Mouse (Mus musculus) MEL (cell line): ENCODE results near the gene Slc6a9. TPM values are rescaled to one million over a fixed set of nuclear protein-coding genes. Genes with fewer than 3 reads are reported as not detected.

Experiments
- DNase-seq: peaks from one replicate; pipeline ENCODE4 v3.0.0; 2011; ENCODE audit warnings: low read depth, low spot score
- H3K27ac ChIP-seq: 2 replicates; pipeline ENCODE4 v1.5.1; 2012; ENCODE audit warnings: low read depth, mild to moderate bottlenecking, control low read depth, low read length, moderate library complexity; ENCODE audit not compliant: control insufficient read depth
- H3K27me3 ChIP-seq, 2 experiments: fragments of 150-350 bp in 1 of 2; sonication (generic) in 1 of 2; 2 replicates each; pipeline ENCODE4 v1.6.1; 2012; ENCODE audit warnings: low read length in 2 of 2, mild to moderate bottlenecking in 2 of 2, improper control_type of control experiment in 1 of 2, moderate library complexity in 1 of 2; ENCODE audit not compliant: insufficient read depth in 2 of 2, control insufficient read depth in 1 of 2
- H3K36me3 ChIP-seq, 2 experiments: 2 replicates each; pipeline ENCODE4 v1.6.1; 2012 to 2014; ENCODE audit warnings: low read length in 2 of 2, improper control_type of control experiment in 1 of 2, inconsistent platforms in 1 of 2, mild to moderate bottlenecking in 1 of 2; ENCODE audit not compliant: insufficient read depth in 2 of 2, control insufficient read depth in 1 of 2
- H3K4me1 ChIP-seq, 2 experiments: fragments of 150-350 bp in 1 of 2; sonication (generic) in 1 of 2; 2 replicates each; pipeline ENCODE4 v1.6.1; 2012; ENCODE audit warnings: low read length in 2 of 2, improper control_type of control experiment in 1 of 2, mild to moderate bottlenecking in 1 of 2; ENCODE audit not compliant: insufficient read depth in 2 of 2, control insufficient read depth in 1 of 2
- H3K4me3 ChIP-seq, 2 experiments: fragments of 150-350 bp in 1 of 2; sonication (generic) in 1 of 2; 2 replicates each; pipeline ENCODE4 v1.5.1; 2012; ENCODE audit warnings: low read depth in 2 of 2, low read length in 2 of 2, mild to moderate bottlenecking in 2 of 2, moderate library complexity in 2 of 2, control low read depth in 1 of 2, improper control_type of control experiment in 1 of 2; ENCODE audit not compliant: control insufficient read depth in 1 of 2, insufficient read depth in 1 of 2
- H3K79me2 ChIP-seq: 2 replicates; pipeline ENCODE4 v1.6.1; 2012; ENCODE audit warnings: mild to moderate bottlenecking, low read length, moderate library complexity; ENCODE audit not compliant: control insufficient read depth, poor library complexity, insufficient read depth
- H3K9ac ChIP-seq: 2 replicates; pipeline ENCODE4 v1.6.1; 2012; ENCODE audit warnings: low read depth, mild to moderate bottlenecking, control low read depth, low read length, moderate library complexity; ENCODE audit not compliant: control insufficient read depth, poor library complexity, severe bottlenecking
- H3K9me3 ChIP-seq: fragments of 150-350 bp; sonication (generic); replicated peaks from 2 replicates; pipeline ENCODE4 v1.6.1; 2012; ENCODE audit warnings: mild to moderate bottlenecking, low read length, improper control_type of control experiment, moderate library complexity; ENCODE audit not compliant: insufficient read depth
- CHD1 ChIP-seq: IDR thresholded peaks from 2 replicates; pipeline ENCODE4 v1.6.1; 2012; ENCODE audit warnings: low read depth, mild to moderate bottlenecking, inconsistent platforms, low read length, improper control_type of control experiment
- CHD2 ChIP-seq: IDR thresholded peaks from 2 replicates; pipeline ENCODE4 v1.6.1; 2011; ENCODE audit warnings: low read length, improper control_type of control experiment
- CTCF ChIP-seq, 3 experiments: IDR thresholded peaks in 2 of 3; conservative IDR thresholded peaks in 1 of 3; 2 replicates each; pipeline ENCODE4 v1.5.1; 2011 to 2012; ENCODE audit warnings: low read length in 3 of 3, low read depth in 2 of 3, mild to moderate bottlenecking in 2 of 3, improper control_type of control experiment in 1 of 3, inconsistent platforms in 1 of 3, mixed read lengths in 1 of 3, moderate library complexity in 1 of 3; ENCODE audit not compliant: control insufficient read depth in 1 of 3, insufficient read depth in 1 of 3, poor library complexity in 1 of 3, severe bottlenecking in 1 of 3
- ELF1 ChIP-seq: IDR thresholded peaks from 2 replicates; pipeline ENCODE4 v1.6.1; 2014; ENCODE audit warnings: low read depth, mild to moderate bottlenecking, inconsistent platforms, low read length, improper control_type of control experiment, moderate library complexity
- ETS1 ChIP-seq: IDR thresholded peaks from 2 replicates; pipeline ENCODE4 v1.6.1; 2012; ENCODE audit warnings: low read depth, mild to moderate bottlenecking, inconsistent platforms, low read length, improper control_type of control experiment, moderate library complexity
- HCFC1 ChIP-seq: IDR thresholded peaks from 2 replicates; pipeline ENCODE4 v1.6.1; 2012; ENCODE audit warnings: low read depth, mild to moderate bottlenecking, inconsistent platforms, low read length, improper control_type of control experiment, moderate library complexity
- JUND ChIP-seq: IDR thresholded peaks from 2 replicates; pipeline ENCODE4 v1.6.1; 2011; ENCODE audit warnings: low read depth, mild to moderate bottlenecking, improper control_type of control experiment, low read length
- KAT2A ChIP-seq: conservative IDR thresholded peaks from 2 replicates; pipeline ENCODE4 v1.6.1; 2012; ENCODE audit warnings: low read depth, low read length, improper control_type of control experiment, inconsistent platforms
- MAFK ChIP-seq: IDR thresholded peaks from 2 replicates; pipeline ENCODE4 v1.6.1; 2011; ENCODE audit warnings: low read depth, mild to moderate bottlenecking, low read length, improper control_type of control experiment, borderline replicate concordance
- MAX ChIP-seq: IDR thresholded peaks from 2 replicates; pipeline ENCODE4 v1.6.1; 2011; ENCODE audit warnings: low read length, improper control_type of control experiment
- MXI1 ChIP-seq: IDR thresholded peaks from 2 replicates; pipeline ENCODE4 v1.6.1; 2011; ENCODE audit warnings: mild to moderate bottlenecking, low read depth, low read length, improper control_type of control experiment
- MYB ChIP-seq: IDR thresholded peaks from 2 replicates; pipeline ENCODE4 v1.6.1; 2011; ENCODE audit warnings: mild to moderate bottlenecking, low read depth, low read length, improper control_type of control experiment
- NRF1 ChIP-seq: IDR thresholded peaks from 2 replicates; pipeline ENCODE4 v1.6.1; 2014; ENCODE audit warnings: low read depth, mild to moderate bottlenecking, inconsistent platforms, low read length, improper control_type of control experiment, moderate library complexity; ENCODE audit not compliant: poor library complexity, insufficient read depth, severe bottlenecking
- POLR2AphosphoS2 ChIP-seq: IDR thresholded peaks from 2 replicates; pipeline ENCODE4 v1.6.1; 2011; ENCODE audit warnings: low read length, improper control_type of control experiment
- POLR2AphosphoS5 ChIP-seq: IDR thresholded peaks from 2 replicates; pipeline ENCODE4 v1.6.1; 2012; ENCODE audit warnings: low read depth, borderline replicate concordance, mild to moderate bottlenecking, inconsistent platforms, low read length, moderate library complexity, mixed read lengths
- SIN3A ChIP-seq: IDR thresholded peaks from 2 replicates; pipeline ENCODE4 v1.6.1; 2012; ENCODE audit warnings: low read length, improper control_type of control experiment, inconsistent platforms
- SMC3 ChIP-seq: IDR thresholded peaks from 2 replicates; pipeline ENCODE4 v1.6.1; 2011; ENCODE audit warnings: low read depth, low read length, improper control_type of control experiment
- TCF12 ChIP-seq: IDR thresholded peaks from 2 replicates; pipeline ENCODE4 v1.6.1; 2014; ENCODE audit warnings: low read depth, mild to moderate bottlenecking, inconsistent platforms, low read length, improper control_type of control experiment, moderate library complexity
- ZNF384 ChIP-seq: IDR thresholded peaks from 2 replicates; pipeline ENCODE4 v1.6.1; 2012; ENCODE audit warnings: low read depth, mild to moderate bottlenecking, inconsistent platforms, low read length, improper control_type of control experiment
- polyA plus RNA-seq, 2 experiments: library from polyadenylated mRNA; stranded (reverse) in 1 of 2; unstranded in 1 of 2; fragments of >175 nt in 1 of 2; fragments of >200 nt in 1 of 2; gene quantifications; 2 replicates each; pipeline versions ENCODE4 v1.2.1 to v1.2.4; 2012; ENCODE audit warnings: low replicate concordance in 2 of 2, low read depth in 1 of 2; ENCODE audit not compliant: insufficient read length in 2 of 2, insufficient read depth in 1 of 2, missing spikeins in 1 of 2
- total RNA-seq: library from RNA; depleted of rRNA; stranded (reverse); fragments of 300-350 nt; gene quantifications from 2 replicates; pipeline ENCODE4 v1.2.3, GENCODE M21; 2012

Gene Slc6a9
- total and polyA plus RNA-seq, 3 experiments = 3.2 to 21.2 TPM; not detected in 1

DNA sequence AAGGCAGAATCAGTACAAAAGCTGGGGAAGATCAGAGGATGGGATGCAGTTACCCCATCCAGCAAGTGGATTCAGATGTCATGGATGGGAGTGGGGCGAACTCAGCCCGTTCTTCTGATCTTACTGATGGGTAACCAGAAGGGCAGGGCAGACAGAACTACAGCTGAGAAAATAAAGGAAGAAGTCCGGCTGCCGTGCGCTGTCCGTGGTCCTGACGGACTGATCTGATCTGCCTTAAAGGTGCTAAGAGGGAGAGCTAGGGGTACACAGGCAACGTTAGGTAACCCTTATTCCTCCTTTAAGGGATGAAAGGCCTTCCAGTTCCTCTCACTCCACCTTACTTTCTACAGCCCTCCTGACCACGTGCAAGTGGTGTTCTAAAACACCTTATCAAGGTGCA lies 59.1 kb downstream of the Slc6a9 start:
- no peak overlapping the region for H3K4me3 ChIP-seq
- TF ChIP-seq ZNF384 (no peak), MXI1 (peak; percentile 85), POLR2AphosphoS5 (no peak), SMC3 (peak; percentile 15; the same call in 1 of the 2 replicates), TCF12 (no peak), MAFK (no peak), SIN3A (peak; percentile 99), JUND (no peak), CHD2 (no peak), HCFC1 (peak; percentile 31; the same call in 1 of the 2 replicates), MYB (no peak)
- TF ChIP-seq, all 39 proteins: peak for 4
- Histone ChIP-seq H3K36me3 (no peaks in the 10 kb centered on the region), H3K9ac (no peak overlapping the region), H3K27ac (no peak overlapping the region), H3K9me3 (no peaks in the 10 kb centered on the region), H3K79me2 (peaks cover 10% of the 10 kb centered on the region), H3K4me1 (peaks cover 0 to 4% of the 10 kb centered on the region in 2 experiments; a peak in 2 of 4 replicates), H3K27me3 (no peaks in the 10 kb centered on the region)
- peak; percentile 79 for DNase-seq

GRCm38 (mm10) chr4:117894601-117895000 lies 60.3 kb downstream of the Slc6a9 start:
- no peak overlapping the region for H3K4me3 ChIP-seq
- H3K36me3 ChIP-seq = no peaks in the 10 kb centered on the region
- no peak overlapping the region for H3K9ac ChIP-seq
- H3K27me3 ChIP-seq = no peaks in the 10 kb centered on the region
- H3K27ac ChIP-seq = no peak overlapping the region
- no peaks in the 10 kb centered on the region for H3K9me3 ChIP-seq
- DNase-seq = no peak
- no peak for TF ChIP-seq CHD1
- no peak for TF ChIP-seq CTCF (IDR thresholded peaks at IDR 0.05 in 2 of 3, conservative IDR thresholded peaks at IDR 0.05 in 1 of 3; ENCODE audit: control insufficient read depth in 1 of 3, insufficient read depth in 1 of 3, low read depth in 2 of 3, low read length in 3 of 3, poor library complexity in 1 of 3, severe bottlenecking in 1 of 3)
- TF ChIP-seq KAT2A = no peak
- no peak for TF ChIP-seq NRF1
- no peak for TF ChIP-seq POLR2AphosphoS2
- TF ChIP-seq ELF1 = no peak
- TF ChIP-seq ETS1 = no peak
- TF ChIP-seq CHD2 = no peak
- TF ChIP-seq SMC3 = no peak
- TF ChIP-seq MAX = no peak
- H3K4me1 ChIP-seq = peaks cover 0 to 4% of the 10 kb centered on the region in 2 experiments; a peak in 2 of 4 replicates
- peaks cover 10% of the 10 kb centered on the region for H3K79me2 ChIP-seq
